Mouse (Mus musculus): ENCODE measurements at regions not wholly inside any gene's neighbourhood (a gene's known extent, or its start where the extent isn't known, plus 50 kb on each side); places are given as distances from the start of the nearest gene placed in this dataset.
A peak's percentile ranks its signal among the peaks of the same experiment; 100 is the strongest.

- no peak for DNase-seq (ENCODE audit: low read depth, low spot score)
These were observed 362.8 kb upstream of the Pcsk5 start for GRCm38 (mm10) chr19:18200105-18200782.

- DNase-seq (ENCODE audit: low read depth, low spot score): no peak
These were observed 351.8 kb upstream of the Pcsk5 start for GRCm38 (mm10) chr19:18189102-18189742.

GRCm38 (mm10) chr19:18188122-18188866, 350.9 kb upstream of the Pcsk5 start:
- DNase-seq (ENCODE audit: low read depth, low spot score): no peak

- DNase-seq (ENCODE audit: low read depth, low spot score): no peak
These were observed 348.5 kb upstream of the Pcsk5 start for GRCm38 (mm10) chr19:18185767-18186554.

- DNase-seq (ENCODE audit: low read depth, low spot score): no peak
These were observed 347.8 kb upstream of the Pcsk5 start for GRCm38 (mm10) chr19:18185211-18185610.

- no peak for DNase-seq (ENCODE audit: low read depth, low spot score)
These were observed 338.8 kb upstream of the Pcsk5 start for GRCm38 (mm10) chr19:18176200-18176599.

- DNase-seq (ENCODE audit: low read depth, low spot score): no peak
These were observed 309.1 kb upstream of the Pcsk5 start for GRCm38 (mm10) chr19:18146494-18146893.

GRCm38 (mm10) chr19:18130936-18131335, 293.5 kb upstream of the Pcsk5 start:
- peak; percentile 18 for DNase-seq (ENCODE audit: low read depth, low spot score)

GRCm38 (mm10) chr19:18128786-18129185, 291.4 kb upstream of the Pcsk5 start:
- peak; percentile 30 for DNase-seq (ENCODE audit: low read depth, low spot score)

GRCm38 (mm10) chr19:18106236-18106635, 268.8 kb upstream of the Pcsk5 start:
- DNase-seq (ENCODE audit: low read depth, low spot score): no peak

GRCm38 (mm10) chr19:18104590-18104989, 267.2 kb upstream of the Pcsk5 start:
- no peak for DNase-seq (ENCODE audit: low read depth, low spot score)

- DNase-seq (ENCODE audit: low read depth, low spot score): no peak
These were observed 264.2 kb upstream of the Pcsk5 start for GRCm38 (mm10) chr19:18101423-18102341.

- DNase-seq (ENCODE audit: low read depth, low spot score): no peak
These were observed 245.9 kb upstream of the Pcsk5 start for GRCm38 (mm10) chr19:18083312-18083711.

- no peak for DNase-seq (ENCODE audit: low read depth, low spot score)
These were observed 231.5 kb upstream of the Pcsk5 start for GRCm38 (mm10) chr19:18068919-18069318.

GRCm38 (mm10) chr19:18067855-18068494, 230.5 kb upstream of the Pcsk5 start:
- DNase-seq (ENCODE audit: low read depth, low spot score): no peak

GRCm38 (mm10) chr19:18057256-18057890, 219.9 kb upstream of the Pcsk5 start:
- no peak for DNase-seq (ENCODE audit: low read depth, low spot score)

GRCm38 (mm10) chr19:18056414-18057254, 219.2 kb upstream of the Pcsk5 start:
- no peak for DNase-seq (ENCODE audit: low read depth, low spot score)

GRCm38 (mm10) chr19:18050353-18050752, 212.9 kb upstream of the Pcsk5 start:
- DNase-seq (ENCODE audit: low read depth, low spot score): no peak

GRCm38 (mm10) chr19:18034225-18034624, 196.8 kb upstream of the Pcsk5 start:
- DNase-seq (ENCODE audit: low read depth, low spot score): no peak

Measured in skeletal muscle tissue, adult 2 months (tissue).